Mouse (Mus musculus) C2C12 (cell line): ENCODE measurements around the gene Slc16a6. TPM values are rescaled to one million over a fixed set of nuclear protein-coding genes. Genes with fewer than 3 reads are reported as not detected.

Experiments
- H3K27me3 ChIP-seq: one replicate; pipeline ENCODE4 v1.6.1; 2011; ENCODE audit not compliant: control insufficient read depth, insufficient read depth, insufficient read length
- H3K36me3 ChIP-seq: one replicate; pipeline ENCODE4 v1.6.1; 2011; ENCODE audit not compliant: control insufficient read depth, insufficient read depth
- H3K4me3 ChIP-seq: one replicate; pipeline ENCODE4 v1.5.1; 2011; ENCODE audit warnings: mild to moderate bottlenecking, control low read depth; ENCODE audit not compliant: poor library complexity, insufficient read depth, severe bottlenecking
- H3K79me2 ChIP-seq: one replicate; pipeline ENCODE4 v1.6.1; 2011; ENCODE audit not compliant: control insufficient read depth, insufficient read depth
- H3K79me3 ChIP-seq: one replicate; pipeline ENCODE4 v1.6.1; 2011; ENCODE audit warnings: low read depth, control low read depth
- H3ac ChIP-seq: one replicate; pipeline ENCODE3; 2011; ENCODE audit warnings: low read depth; ENCODE audit not compliant: control insufficient read depth, insufficient read length
- CEBPB ChIP-seq: IDR thresholded peaks from one replicate; pipeline ENCODE4 v1.6.1; 2011; ENCODE audit warnings: low read depth, mild to moderate bottlenecking, control low read depth, moderate library complexity
- CTCF ChIP-seq: IDR thresholded peaks from one replicate; pipeline ENCODE4 v1.5.1; 2011; ENCODE audit not compliant: control insufficient read depth, insufficient read depth, insufficient read length
- FOSL1 ChIP-seq: IDR thresholded peaks from one replicate; pipeline ENCODE4 v1.8.0; 2011; ENCODE audit warnings: mild to moderate bottlenecking, low read length; ENCODE audit not compliant: poor library complexity, insufficient read depth, severe bottlenecking
- MAX ChIP-seq: IDR thresholded peaks from one replicate; pipeline ENCODE4 v1.6.1; 2011; ENCODE audit warnings: mild to moderate bottlenecking, control low read depth
- MYOD1 ChIP-seq: IDR thresholded peaks from one replicate; pipeline ENCODE4 v1.6.1; 2011; ENCODE audit warnings: low read depth; ENCODE audit not compliant: control insufficient read depth, insufficient read length
- MYOG ChIP-seq: IDR thresholded peaks from one replicate; pipeline ENCODE4 v1.6.1; 2011; ENCODE audit not compliant: control insufficient read depth, insufficient read length; ENCODE audit errors: extremely low read depth
- USF1 ChIP-seq: IDR thresholded peaks from one replicate; pipeline ENCODE4 v1.6.1; 2011; ENCODE audit warnings: low read depth, mild to moderate bottlenecking, control low read depth, moderate library complexity
- polyA plus RNA-seq: library from polyadenylated mRNA; unstranded; fragments of >200 nt; fragmentation: generic; extraction: Trizol; gene quantifications from one replicate; pipeline ENCODE4 v1.2.1, GENCODE M21; 2012; ENCODE audit warnings: missing spikeins

Gene Slc16a6
- polyA plus RNA-seq, 1 experiment, result 1.2 TPM

DNA sequence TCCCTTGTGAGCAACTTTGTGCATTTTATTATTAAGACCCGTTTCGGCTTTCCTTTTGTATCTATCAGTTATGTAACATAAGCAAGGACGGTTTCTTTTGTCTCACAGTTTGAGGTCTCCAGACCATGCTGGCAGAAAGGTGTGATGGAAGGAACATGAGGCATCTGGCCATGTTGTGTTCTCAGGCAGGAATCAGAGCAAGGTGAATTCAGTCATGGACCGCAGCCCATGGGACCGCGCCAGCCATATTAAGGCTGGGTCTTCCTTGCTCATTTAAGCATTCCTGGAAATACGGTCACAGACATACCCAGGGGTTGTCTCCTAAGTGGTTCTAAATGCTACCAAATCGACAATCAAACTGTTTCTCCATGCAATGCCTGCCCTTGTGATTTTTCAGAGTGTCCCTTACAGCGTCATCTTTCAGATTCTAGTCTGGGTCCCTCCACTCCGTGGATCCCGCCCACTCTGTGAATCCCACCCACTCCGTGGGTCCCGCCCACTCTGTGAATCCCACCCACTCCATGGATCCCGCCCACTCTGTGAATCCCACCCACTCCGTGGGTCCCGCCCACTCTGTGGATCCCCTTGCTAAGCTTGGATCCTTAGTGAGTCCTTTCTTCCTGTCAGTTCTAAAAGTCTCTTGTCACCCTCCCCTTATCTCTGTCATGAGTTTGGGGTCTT is 39.7 kb upstream of the Slc16a6 start:
- TF ChIP-seq CEBPB (no peak), CTCF (no peak), FOSL1 (no peak), MYOG (no peak), MYOD1 (no peak), MAX (no peak), USF1 (no peak)
- H3K4me3 ChIP-seq, result no peak overlapping the region

GRCm38 (mm10) chr11:109507068-109507467 is 33.7 kb upstream of the Slc16a6 start:
- Histone ChIP-seq H3ac (no peak overlapping the region), H3K36me3 (no peaks in the 10 kb centered on the region), H3K4me3 (no peak overlapping the region), H3K27me3 (no peaks in the 10 kb centered on the region), H3K79me3 (no peaks in the 10 kb centered on the region), H3K79me2 (no peaks in the 10 kb centered on the region)
- TF ChIP-seq MAX (no peak), FOSL1 (no peak), MYOD1 (no peak), MYOG (no peak), CTCF (no peak), CEBPB (no peak), USF1 (no peak)

More for the DNA sequence above, 39.7 kb upstream of the Slc16a6 start:
- no peaks in the 10 kb centered on the region for H3K79me3 ChIP-seq
- no peak overlapping the region for H3ac ChIP-seq
- no peaks in the 10 kb centered on the region for H3K79me2 ChIP-seq
- no peaks in the 10 kb centered on the region for H3K36me3 ChIP-seq
- no peaks in the 10 kb centered on the region for H3K27me3 ChIP-seq

GRCm38 (mm10) chr11:109505823-109506222 is 32.4 kb upstream of the Slc16a6 start:
- H3ac ChIP-seq, result no peak overlapping the region
- no peaks in the 10 kb centered on the region for H3K27me3 ChIP-seq
- TF ChIP-seq CEBPB, result no peak
- no peak for TF ChIP-seq FOSL1
- no peak for TF ChIP-seq USF1
- TF ChIP-seq MYOG, result no peak
- no peak for TF ChIP-seq MYOD1
- no peak for TF ChIP-seq MAX
- TF ChIP-seq CTCF, result no peak
- H3K79me2 ChIP-seq, result no peaks in the 10 kb centered on the region
- no peaks in the 10 kb centered on the region for H3K79me3 ChIP-seq
- no peak overlapping the region for H3K4me3 ChIP-seq
- H3K36me3 ChIP-seq, result no peaks in the 10 kb centered on the region

DNA sequence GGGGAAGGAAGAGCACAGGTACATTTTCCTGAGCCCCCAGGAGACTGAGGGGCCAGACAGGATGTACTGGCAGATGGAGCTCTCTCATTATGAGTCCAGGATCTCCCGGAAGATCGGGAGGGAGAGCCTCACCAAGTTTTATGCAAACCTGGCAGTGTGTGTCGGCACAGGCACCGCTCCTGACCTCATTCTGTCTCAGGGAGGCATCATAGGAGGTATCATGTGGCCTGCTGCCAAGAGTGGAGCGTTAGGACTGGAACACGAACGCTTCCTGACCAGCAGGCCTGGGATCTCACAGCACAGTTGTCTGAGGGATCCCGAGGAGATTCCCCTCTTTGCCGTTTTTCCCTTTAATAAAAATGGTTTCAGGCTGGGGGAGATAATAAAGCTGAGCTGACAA is 31.6 kb upstream of the Slc16a6 start:
- H3K4me3 ChIP-seq, result no peak overlapping the region
- no peak overlapping the region for H3ac ChIP-seq
- H3K27me3 ChIP-seq, result no peaks in the 10 kb centered on the region
- H3K36me3 ChIP-seq, result no peaks in the 10 kb centered on the region
- H3K79me2 ChIP-seq, result no peaks in the 10 kb centered on the region
- no peaks in the 10 kb centered on the region for H3K79me3 ChIP-seq
- TF ChIP-seq CTCF (no peak), FOSL1 (no peak)

DNA sequence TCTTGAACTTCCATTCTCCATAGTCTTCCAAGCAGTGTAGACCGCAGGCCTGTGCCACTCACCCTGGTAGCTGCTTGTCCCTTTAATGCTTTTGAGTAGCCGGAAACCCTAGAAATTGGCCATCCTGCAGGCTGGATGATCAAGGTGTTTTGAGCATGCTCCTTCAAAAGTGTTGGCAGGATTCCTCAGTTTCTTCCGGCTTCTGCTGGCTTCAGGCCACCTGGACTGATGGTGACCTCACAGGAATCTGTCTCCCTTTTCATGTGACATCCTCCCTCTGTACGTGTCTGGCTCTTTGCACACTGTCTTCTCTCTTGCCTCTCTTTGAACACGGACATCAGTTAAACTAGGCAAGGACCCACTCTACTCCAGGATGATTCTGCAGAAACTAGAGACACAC is 26.8 kb upstream of the Slc16a6 start:
- H3ac ChIP-seq, result no peak overlapping the region
- no peak for TF ChIP-seq MYOD1
- no peak for TF ChIP-seq CEBPB
- no peaks in the 10 kb centered on the region for H3K79me3 ChIP-seq
- H3K36me3 ChIP-seq, result no peaks in the 10 kb centered on the region
- no peaks in the 10 kb centered on the region for H3K27me3 ChIP-seq
- H3K4me3 ChIP-seq, result no peak overlapping the region
- no peaks in the 10 kb centered on the region for H3K79me2 ChIP-seq

DNA sequence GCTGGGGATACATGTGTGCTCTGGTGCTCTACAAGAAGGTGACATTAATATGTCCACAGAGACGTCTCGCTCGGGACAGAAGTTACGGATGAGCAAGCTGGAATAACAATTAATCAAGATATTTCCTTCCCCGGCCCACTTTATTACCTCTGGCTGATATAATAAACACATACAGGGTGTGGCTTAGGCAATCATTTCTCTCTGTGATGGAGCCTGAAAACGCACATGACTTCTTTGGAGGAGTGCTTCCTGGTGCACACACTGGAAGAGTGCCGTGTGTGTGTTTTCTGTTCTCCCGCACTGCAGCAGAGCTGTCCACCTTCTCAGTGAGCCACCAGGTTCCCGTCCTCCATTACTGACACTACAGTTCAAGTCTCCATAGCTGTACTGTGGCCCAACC is 24.6 kb upstream of the Slc16a6 start:
- TF ChIP-seq MYOD1 (no peak), USF1 (no peak), MYOG (no peak), MAX (no peak), CEBPB (no peak), FOSL1 (no peak)
- no peak overlapping the region for H3K4me3 ChIP-seq
- no peak overlapping the region for H3ac ChIP-seq
- H3K79me2 ChIP-seq, result no peaks in the 10 kb centered on the region
- no peaks in the 10 kb centered on the region for H3K79me3 ChIP-seq
- no peaks in the 10 kb centered on the region for H3K36me3 ChIP-seq
- H3K27me3 ChIP-seq, result no peaks in the 10 kb centered on the region
